Mouse (Mus musculus) macrophage (primary cell): ENCODE data around the gene Lipe. TPM values are rescaled to one million over a fixed set of nuclear protein-coding genes. Genes with fewer than 3 reads are reported as not detected.

Source experiments
- H3K27ac ChIP-seq: fragments of 350-480 bp; formaldehyde crosslinking; 2 replicates; pipeline ENCODE4 v1.9.0; 2021
- H3K36me3 ChIP-seq: fragments of 350-480 bp; formaldehyde crosslinking; 2 replicates; pipeline ENCODE4 v1.9.0; 2021; ENCODE audit errors: inconsistent target
- H3K4me3 ChIP-seq: fragments of 350-480 bp; formaldehyde crosslinking; 2 replicates; pipeline ENCODE4 v1.9.0; 2021; ENCODE audit errors: inconsistent target
- H3K79me2 ChIP-seq: fragments of 350-480 bp; formaldehyde crosslinking; 2 replicates; pipeline ENCODE4 v1.9.0; 2021; ENCODE audit errors: inconsistent target
- WGBS: methylation state at CpG from one replicate; pipeline ENCODE4 v1.1.7; 2026; ENCODE audit warnings: inconsistent platforms; ENCODE audit not compliant: missing documents; 5-methylcytosine and 5-hydroxymethylcytosine counted together
- polyA plus RNA-seq: library from polyadenylated mRNA; stranded (reverse); fragments of 250-400 nt; gene quantifications from 3 replicates; pipeline ENCODE4 v1.2.4, GENCODE M21; 2018; ENCODE audit warnings: inconsistent platforms
- total RNA-seq, 78 experiments: library from RNA; depleted of rRNA; stranded (reverse); fragments of 250-400 nt; gene quantifications; 1 replicate in 9 of 78; 2 replicates in 24 of 78; 3 replicates in 43 of 78; 4 replicates in 2 of 78; pipeline ENCODE4 v1.2.4; 2018; ENCODE audit warnings: inconsistent platforms in 56 of 78

Lipe gene
- total RNA-seq (2018; cell fraction: chromatin; rRNA removed) = 10 to 100 TPM in 18 of 26 experiments, 1 to 10 TPM in 8; 1.6 to 42.5 (median 18.0) TPM
- total RNA-seq (2018; cell fraction: cytosol; rRNA removed) = 10 to 100 TPM in 22 of 26 experiments, 1 to 10 TPM in 4; 5.1 to 30.7 (median 14.5) TPM
- total RNA-seq (2018; cell fraction: nucleus; rRNA removed) = 10 to 100 TPM in 21 of 26 experiments, 1 to 10 TPM in 5; 3.6 to 31.2 (median 17.1) TPM
- 7.5 to 17.2 TPM (median 9.2 TPM) in 3 replicates for polyA plus RNA-seq

DNA sequence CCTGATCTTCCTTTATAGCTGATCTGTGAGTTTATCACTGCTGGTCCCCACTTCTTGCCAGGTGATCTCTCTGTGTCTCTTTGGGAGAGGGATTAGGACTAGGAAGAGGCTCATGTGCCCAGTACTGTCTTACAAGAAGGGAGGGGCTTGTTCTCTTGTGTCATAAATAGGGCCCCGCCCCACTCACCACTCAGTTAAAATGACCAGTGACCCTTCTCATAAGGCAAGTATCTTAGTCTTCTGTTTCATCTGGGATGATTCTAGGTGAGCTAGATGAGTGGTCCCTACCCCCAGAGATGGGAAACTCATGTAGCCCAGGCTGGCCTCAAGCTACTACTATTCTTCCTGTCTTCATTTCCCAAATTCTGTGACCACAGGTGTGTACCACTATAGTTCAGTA is at the start of gene Lipe:
Gene Lipe, minus strand, starts transcription at position 101 of the 400 bp plus-strand sequence.
- Histone ChIP-seq H3K36me3 (no peaks in the 10 kb centered on the region), H3K4me3 (no peak within 1 kb of the TSS), H3K79me2 (peaks cover 12% of the 10 kb centered on the region), H3K27ac (no peak within 1 kb of the TSS)
- WGBS = 100% methylated on average over 1 of the region's 1 CpGs

DNA sequence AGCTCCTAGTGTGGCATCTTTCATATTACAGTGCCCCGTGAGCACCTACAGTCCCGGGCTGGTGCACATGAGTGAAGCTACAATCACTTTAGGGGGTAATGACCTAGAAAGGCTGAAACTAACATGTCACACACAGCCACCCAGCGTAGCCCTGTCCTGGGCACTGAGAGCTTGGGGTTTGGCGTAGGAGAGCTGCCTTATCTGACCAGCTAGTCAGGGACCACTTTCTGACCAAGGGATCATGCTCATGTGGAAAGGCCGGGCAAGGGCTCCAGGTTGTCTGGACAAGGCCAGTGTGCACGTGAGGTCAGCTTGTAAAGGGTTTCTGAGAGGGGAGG is 42.3 kb upstream of the Lipe start:
- H3K36me3 ChIP-seq = no peaks in the 10 kb centered on the region
- H3K27ac ChIP-seq = no peak overlapping the region
- H3K4me3 ChIP-seq = no peak overlapping the region
- no peaks in the 10 kb centered on the region for H3K79me2 ChIP-seq
- 85% methylated on average over 6 of the region's 6 CpGs for WGBS

- Histone ChIP-seq H3K4me3 (no peak overlapping the region), H3K79me2 (no peaks in the 10 kb centered on the region), H3K36me3 (no peaks in the 10 kb centered on the region), H3K27ac (no peak overlapping the region)
- 76% methylated on average over 9 of the region's 9 CpGs for WGBS
These were observed 41.7 kb upstream of the Lipe start for GRCm38 (mm10) chr7:25439978-25440815.

GRCm38 (mm10) chr7:25439124-25439822 is 40.8 kb upstream of the Lipe start:
- 95% methylated on average over 8 of the region's 8 CpGs for WGBS
- Histone ChIP-seq H3K27ac (no peak overlapping the region), H3K79me2 (no peaks in the 10 kb centered on the region), H3K36me3 (no peaks in the 10 kb centered on the region), H3K4me3 (no peak overlapping the region)

DNA sequence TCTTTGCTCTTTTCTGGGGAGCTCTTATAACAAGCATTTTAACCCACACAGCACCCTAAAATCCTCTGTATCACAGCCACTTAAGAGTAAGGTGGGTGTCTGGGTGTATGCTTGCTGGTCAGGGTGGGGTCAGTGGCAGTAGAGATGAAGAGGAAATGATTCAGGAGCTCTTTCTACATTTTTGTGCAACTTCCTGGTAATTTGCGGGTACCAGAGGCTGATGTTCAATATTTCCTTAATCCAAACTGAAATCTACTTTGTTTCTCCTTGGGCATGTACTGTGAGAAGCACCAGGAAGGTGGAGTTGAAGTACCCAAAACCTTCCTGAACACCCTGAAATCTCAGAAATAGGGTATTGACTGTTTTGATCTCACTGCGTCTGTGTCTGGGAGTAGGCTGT is 38.2 kb upstream of the Lipe start:
- WGBS = 22% methylated on average over 2 of the region's 2 CpGs
- H3K27ac ChIP-seq = peak overlapping the region; percentile 69

GRCm38 (mm10) chr7:25436226-25436625 is 37.7 kb upstream of the Lipe start:
- Histone ChIP-seq H3K4me3 (no peak overlapping the region), H3K79me2 (no peaks in the 10 kb centered on the region), H3K36me3 (no peaks in the 10 kb centered on the region), H3K27ac (peak overlapping the region; percentile 69)
- WGBS = 49% methylated on average over 6 of the region's 6 CpGs

More for the DNA sequence above, 38.2 kb upstream of the Lipe start:
- H3K79me2 ChIP-seq = no peaks in the 10 kb centered on the region
- no peaks in the 10 kb centered on the region for H3K36me3 ChIP-seq
- H3K4me3 ChIP-seq = no peak overlapping the region

DNA sequence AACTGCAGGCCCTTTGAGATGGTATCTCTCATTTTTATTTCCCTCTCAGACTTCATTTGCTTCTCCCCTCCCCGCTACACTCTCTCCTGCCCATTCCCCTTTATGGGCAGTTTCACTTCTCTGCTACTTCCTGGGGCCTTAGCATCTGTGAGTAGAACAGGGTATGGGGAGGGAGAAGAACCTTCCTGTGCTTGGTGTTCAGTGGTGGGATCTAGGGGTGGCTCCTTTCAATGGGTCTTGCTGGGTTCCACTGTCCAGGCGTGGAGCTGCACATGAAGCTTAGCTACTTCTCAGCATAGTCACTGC is 37.0 kb upstream of the Lipe start:
- no peaks in the 10 kb centered on the region for H3K79me2 ChIP-seq
- H3K4me3 ChIP-seq = no peak overlapping the region
- WGBS = 53% methylated on average over 2 of the region's 2 CpGs
- H3K36me3 ChIP-seq = no peaks in the 10 kb centered on the region
- H3K27ac ChIP-seq = peak overlapping the region; percentile 69

DNA sequence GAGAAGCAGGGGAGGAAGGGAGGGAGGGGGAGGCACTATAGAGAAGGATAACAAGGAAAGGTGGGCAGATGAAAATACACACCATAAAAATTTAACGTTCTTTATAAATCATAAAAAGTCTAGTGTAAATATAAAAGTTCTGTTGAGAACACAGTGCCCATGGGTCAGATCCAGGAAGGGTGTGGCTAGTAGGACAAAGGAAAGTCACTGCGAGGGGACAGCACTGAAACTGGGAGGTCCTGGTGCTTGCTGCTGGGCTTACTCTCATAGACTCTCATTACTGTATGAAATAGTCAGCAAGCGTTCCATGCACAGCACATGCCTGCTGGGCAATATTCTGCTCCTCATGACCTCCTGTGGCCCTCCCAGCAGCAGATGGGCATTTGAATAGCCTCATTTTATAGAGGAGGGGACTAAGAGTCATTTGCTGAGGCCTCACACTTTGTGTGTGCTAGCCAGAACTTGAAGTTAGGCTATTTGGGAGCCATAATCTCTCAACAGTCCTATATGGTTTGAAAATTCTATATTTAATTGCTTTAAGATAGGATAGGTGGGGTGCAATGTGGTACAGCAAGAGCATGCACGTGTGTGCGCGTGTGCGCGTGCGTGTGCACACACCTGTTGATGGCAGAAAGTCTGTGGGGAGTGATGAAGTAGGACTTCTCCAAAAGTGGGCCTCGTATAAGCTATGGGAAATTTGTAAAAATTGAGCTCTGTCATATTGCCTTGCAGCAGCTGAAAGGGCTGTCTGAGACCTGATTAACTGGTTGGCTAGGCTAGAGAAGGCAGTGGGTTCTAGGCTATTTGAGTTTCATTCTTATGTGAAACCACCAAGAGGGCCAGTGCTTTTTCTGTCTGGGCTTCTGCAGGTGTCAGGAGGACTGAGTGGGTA is 36.4 kb upstream of the Lipe start:
- Histone ChIP-seq H3K4me3 (no peak overlapping the region), H3K79me2 (no peaks in the 10 kb centered on the region), H3K36me3 (no peaks in the 10 kb centered on the region), H3K27ac (peak overlapping the region; percentile 69)
- 83% methylated on average over 10 of the region's 10 CpGs for WGBS

DNA sequence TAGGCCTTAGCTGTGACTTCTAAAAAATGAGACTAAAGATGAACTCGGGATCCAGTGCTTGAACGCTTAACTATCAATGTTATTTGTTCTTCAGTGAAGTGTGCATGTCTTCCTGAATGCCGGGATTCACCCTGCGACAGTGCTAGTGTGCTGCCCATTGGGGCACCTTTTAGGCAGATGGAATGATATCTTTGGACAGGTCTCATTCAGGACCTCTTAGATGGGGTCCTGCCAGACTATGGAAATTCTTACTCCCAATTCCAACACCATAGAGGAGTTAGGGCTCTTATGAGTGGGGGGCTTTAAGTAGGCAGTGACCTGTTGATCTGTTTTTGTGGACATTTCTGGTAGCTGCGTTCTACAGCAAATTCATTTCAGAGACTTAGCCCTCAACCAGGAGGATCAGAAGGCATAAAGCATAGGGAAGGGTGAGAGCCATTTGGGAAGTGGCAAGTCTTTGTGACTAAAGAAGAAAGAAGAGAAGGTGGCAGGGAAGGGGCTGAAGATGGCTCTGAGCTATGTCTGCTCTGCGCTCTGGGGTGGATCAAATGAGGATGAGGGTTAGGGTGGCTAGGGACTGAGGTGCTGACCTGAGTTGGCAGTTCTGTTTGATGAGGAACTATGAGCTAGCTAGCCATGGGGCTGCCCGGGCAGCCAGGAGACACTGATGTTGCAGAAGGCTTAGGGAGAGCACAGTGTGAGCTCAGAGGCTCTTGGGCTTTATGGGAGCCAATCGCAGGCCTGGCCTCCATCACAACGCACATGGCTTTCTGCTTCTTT is 35.5 kb upstream of the Lipe start:
- Histone ChIP-seq H3K4me3 (no peak overlapping the region), H3K79me2 (no peaks in the 10 kb centered on the region), H3K36me3 (no peaks in the 10 kb centered on the region), H3K27ac (0 out of 2 replicates have a peak overlapping the region, but pooled peaks have one; percentile 34)
- 80% methylated on average over 9 of the region's 9 CpGs for WGBS

- peak overlapping the region; percentile 34 for H3K27ac ChIP-seq
- H3K36me3 ChIP-seq = no peaks in the 10 kb centered on the region
- no peak overlapping the region for H3K4me3 ChIP-seq
- no peaks in the 10 kb centered on the region for H3K79me2 ChIP-seq
- WGBS = 7% methylated on average over 5 of the region's 5 CpGs
These were observed 34.6 kb upstream of the Lipe start for GRCm38 (mm10) chr7:25433007-25433541.

- 94% methylated on average over 6 of the region's 6 CpGs for WGBS
- H3K4me3 ChIP-seq = no peak overlapping the region
- peak overlapping the region; percentile 34; the same call in 1 of the 2 replicates for H3K27ac ChIP-seq
- no peaks in the 10 kb centered on the region for H3K79me2 ChIP-seq
- no peaks in the 10 kb centered on the region for H3K36me3 ChIP-seq
These were observed 33.9 kb upstream of the Lipe start for GRCm38 (mm10) chr7:25432381-25432780.

DNA sequence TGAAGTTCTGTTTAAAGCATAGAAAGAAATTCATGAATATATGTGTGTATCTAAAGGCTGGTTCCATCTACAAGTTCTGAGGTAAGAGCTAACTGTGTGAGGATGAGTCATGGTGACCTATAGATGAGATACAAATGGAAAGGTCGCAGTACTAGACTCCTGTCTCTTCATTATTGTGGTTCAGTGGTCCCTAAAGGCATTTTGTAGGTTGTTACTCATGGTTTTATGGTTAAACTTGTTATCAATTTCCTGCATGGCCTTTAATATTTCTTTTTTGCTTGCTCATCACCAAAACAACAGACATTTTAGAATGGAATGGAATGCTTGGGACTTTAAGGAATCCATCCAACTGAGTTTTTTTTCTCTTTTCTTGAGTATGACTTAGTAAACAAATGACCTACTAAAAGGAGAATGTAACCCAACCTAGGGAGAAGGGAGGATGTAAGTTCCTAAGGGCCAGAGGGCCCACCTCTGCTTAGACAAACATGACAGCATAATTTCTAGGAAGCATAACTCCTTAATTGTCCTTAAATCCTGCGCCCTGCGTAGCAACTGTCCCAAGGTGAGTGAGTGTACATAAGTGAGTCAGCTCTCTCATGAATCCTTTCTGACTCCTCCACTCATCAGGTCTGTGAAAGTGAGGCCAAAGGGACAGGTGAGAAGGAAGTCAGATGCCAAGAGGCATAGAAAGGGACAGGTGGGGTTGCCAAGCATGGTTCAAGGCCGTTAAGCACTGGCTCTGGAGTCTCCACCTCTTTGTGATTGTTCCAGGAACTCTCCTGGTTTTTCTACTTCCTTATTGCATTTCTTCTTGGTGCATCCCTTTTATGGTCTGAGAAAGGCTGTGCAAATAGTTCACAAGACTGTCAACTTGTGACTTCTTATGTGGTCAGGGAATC is 31.6 kb upstream of the Lipe start:
- no peaks in the 10 kb centered on the region for H3K36me3 ChIP-seq
- no peak overlapping the region for H3K4me3 ChIP-seq
- H3K27ac ChIP-seq = no peak overlapping the region
- WGBS = 78% methylated on average over 4 of the region's 4 CpGs
- no peaks in the 10 kb centered on the region for H3K79me2 ChIP-seq

- H3K4me3 ChIP-seq = no peak overlapping the region
- 95% methylated on average over 3 of the region's 3 CpGs for WGBS
- H3K27ac ChIP-seq = no peak overlapping the region
- H3K79me2 ChIP-seq = no peaks in the 10 kb centered on the region
- no peaks in the 10 kb centered on the region for H3K36me3 ChIP-seq
These were observed 29.8 kb upstream of the Lipe start for GRCm38 (mm10) chr7:25428321-25428720.
